Mouse (Mus musculus) midbrain, embryonic 12.5 days (tissue): ENCODE measurements around the gene Grin3a. TPM values are rescaled to one million over a fixed set of nuclear protein-coding genes. Genes with fewer than 3 reads are reported as not detected.
"Not testable (repeated sequence)": the region's sequence is repeated elsewhere in the genome, so short reads cannot be mapped to it uniquely, and the experiment has no call there.

Source experiments
- ATAC-seq: fragments of 200-750 bp; cut with Nextera tagmentation; 2 replicates; pipeline ENCODE4 v1.8.0; 2017; ENCODE audit warnings: low read depth, moderate TSS enrichment, moderate library complexity; ENCODE audit not compliant: low FRiP score
- H3K27ac ChIP-seq: fragments of 300-500 bp; sonication (generic); replicated peaks from 2 replicates; pipeline ENCODE4 v1.5.1; 2016; ENCODE audit warnings: mild to moderate bottlenecking
- H3K27me3 ChIP-seq: fragments of 300-500 bp; sonication (generic); 2 replicates; pipeline ENCODE4 v1.6.1; 2016; ENCODE audit warnings: mild to moderate bottlenecking
- H3K36me3 ChIP-seq: fragments of 300-500 bp; sonication (generic); 2 replicates; pipeline ENCODE4 v1.6.1; 2016
- H3K4me1 ChIP-seq: fragments of 300-500 bp; sonication (generic); 2 replicates; pipeline ENCODE4 v1.6.1; 2016
- H3K4me2 ChIP-seq: fragments of 300-500 bp; sonication (generic); replicated peaks from 2 replicates; pipeline ENCODE4 v1.6.1; 2016; ENCODE audit warnings: mild to moderate bottlenecking, moderate library complexity
- H3K4me3 ChIP-seq: fragments of 300-500 bp; sonication (generic); 2 replicates; pipeline ENCODE4 v1.5.1; 2016; ENCODE audit warnings: mild to moderate bottlenecking
- H3K9ac ChIP-seq: fragments of 300-500 bp; sonication (generic); replicated peaks from 2 replicates; pipeline ENCODE4 v1.6.1; 2016; ENCODE audit warnings: mild to moderate bottlenecking, moderate library complexity
- H3K9me3 ChIP-seq: fragments of 300-500 bp; sonication (generic); 2 replicates; pipeline ENCODE4 v1.6.1; 2016; ENCODE audit warnings: mild to moderate bottlenecking
- WGBS: fragments of 180-500 bp; shearing (Covaris S2); methylation state at CpG from one replicate; pipeline ENCODE4 v1.1.7; 2016; 5-methylcytosine and 5-hydroxymethylcytosine counted together
- polyA plus RNA-seq: library from polyadenylated mRNA; unstranded; fragments of >200 nt; fragmentation: Nextera tagmentation; extraction: Ambion mirVana; gene quantifications from 2 replicates; pipeline ENCODE4 v1.2.1, GENCODE M21; 2016

Grin3a gene
- polyA plus RNA-seq, 1 experiment from 2014 or later, result 2.5 TPM

DNA sequence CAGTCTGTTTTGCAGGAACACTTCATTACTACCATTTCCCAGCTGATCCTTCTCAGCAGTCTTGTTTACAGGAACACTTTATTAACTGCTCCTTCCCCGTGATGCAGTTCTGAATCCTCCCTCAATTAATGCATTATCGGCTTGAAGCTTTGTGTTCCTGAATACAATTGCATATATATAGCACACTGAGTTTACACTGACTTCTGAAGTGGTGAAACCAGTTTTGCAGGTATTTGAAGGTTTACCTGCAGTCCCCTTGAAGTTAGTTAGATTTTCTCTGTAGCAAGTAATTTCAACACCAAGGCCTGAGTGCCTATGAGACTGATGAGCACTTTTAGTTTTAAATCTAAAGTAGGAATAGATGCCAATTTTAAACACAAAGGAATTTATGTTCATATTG, 223.3 kb downstream of the Grin3a start:
- Histone ChIP-seq H3K36me3 (no peaks in the 10 kb centered on the region), H3K4me1 (no peaks in the 10 kb centered on the region), H3K27me3 (no peaks in the 10 kb centered on the region), H3K9me3 (no peaks in the 10 kb centered on the region), H3K9ac (no peak overlapping the region), H3K4me3 (no peak overlapping the region), H3K27ac (no peak overlapping the region), H3K4me2 (no peak overlapping the region)
- WGBS, result 85% methylated on average over 2 of the region's 2 CpGs
- no peak for ATAC-seq

DNA sequence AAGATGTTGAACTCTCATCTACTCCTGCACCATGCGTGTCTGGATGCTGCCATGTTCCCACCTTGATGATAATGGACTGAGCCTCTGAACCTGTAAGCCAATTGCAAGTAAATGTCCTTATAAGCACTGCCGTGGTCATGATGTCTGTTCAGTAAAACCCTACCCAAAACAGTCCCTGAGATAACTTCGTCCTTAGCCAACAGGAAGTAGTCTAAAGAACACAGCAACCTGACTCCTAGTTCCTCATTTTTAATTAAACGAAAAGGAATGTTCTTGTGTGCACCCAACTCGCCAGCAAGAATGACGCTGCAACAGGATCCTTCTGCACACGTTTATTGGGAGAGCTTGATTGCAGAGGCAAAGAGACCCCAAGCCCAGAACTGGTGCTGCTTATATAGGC, 225.7 kb downstream of the Grin3a start:
- not testable (repeated sequence) for H3K27me3 ChIP-seq, H3K36me3 ChIP-seq, H3K9ac ChIP-seq, H3K4me3 ChIP-seq, H3K9me3 ChIP-seq, H3K27ac ChIP-seq, H3K4me1 ChIP-seq, ATAC-seq, H3K4me2 ChIP-seq
- WGBS, result 90% methylated on average over 7 of the region's 7 CpGs

DNA sequence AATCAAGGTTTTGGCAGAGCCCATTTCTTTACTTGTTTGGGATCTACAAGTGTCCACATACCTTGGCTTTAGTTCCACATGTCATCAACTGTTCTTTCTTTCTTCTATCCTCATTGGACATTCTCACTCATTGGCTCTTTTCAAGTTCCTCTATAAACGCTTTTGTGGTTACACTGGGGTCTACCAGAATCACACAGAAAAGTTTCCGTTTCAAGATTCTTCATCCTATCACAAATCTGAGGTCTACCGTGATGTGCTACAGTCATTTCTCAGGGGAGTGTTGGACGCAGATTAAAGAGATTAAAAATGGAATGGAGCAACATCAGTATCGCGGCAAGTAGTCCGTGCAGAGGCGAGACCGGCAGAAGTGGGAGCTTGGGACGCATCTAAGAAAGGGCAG, 228.6 kb downstream of the Grin3a start:
- Histone ChIP-seq H3K9ac (no peak overlapping the region), H3K4me1 (no peaks in the 10 kb centered on the region), H3K4me2 (no peak overlapping the region), H3K4me3 (no peak overlapping the region), H3K27ac (no peak overlapping the region), H3K27me3 (no peaks in the 10 kb centered on the region), H3K9me3 (no peaks in the 10 kb centered on the region), H3K36me3 (no peaks in the 10 kb centered on the region)
- ATAC-seq, result no peak
- WGBS, result 93% methylated on average over 10 of the region's 10 CpGs

Other genes starting within 250 kb of the Grin3a start
- 27.0 and 28.7 TPM in 2 replicates for gene Tmem246, start 247.9 kb downstream of the Grin3a start, polyA plus RNA-seq
- 68.2 and 70.5 TPM in 2 replicates for gene Rnf20, start 213.7 kb downstream of the Grin3a start, polyA plus RNA-seq
- 0.05 and 0.21 TPM in 2 replicates for gene Ppp3r2, start 163.7 kb downstream of the Grin3a start, polyA plus RNA-seq